Mouse (Mus musculus) testis, adult 10 weeks (tissue): ENCODE measurements around the gene Olfr99. TPM values are rescaled to one million over a fixed set of nuclear protein-coding genes. Genes with fewer than 3 reads are reported as not detected.

ENCODE experiments used
- polyA plus RNA-seq: library from polyadenylated mRNA; stranded (reverse); fragments of 350-450 nt; fragmentation: Illumina TruSeq; extraction: RNeasy Lipid Tissue Mini Kit (QIAGEN cat#74804); gene quantifications from one replicate; pipeline ENCODE4 v1.2.3, GENCODE M21; 2014; ENCODE audit warnings: low read depth, low replicate concordance

The Olfr99 gene
- not detected for polyA plus RNA-seq

GRCm38 (mm10) chr17:37283360-37283759, at the start of gene Olfr99:
Gene Olfr99 (minus strand): TSS chr17:37283460.

DNA sequence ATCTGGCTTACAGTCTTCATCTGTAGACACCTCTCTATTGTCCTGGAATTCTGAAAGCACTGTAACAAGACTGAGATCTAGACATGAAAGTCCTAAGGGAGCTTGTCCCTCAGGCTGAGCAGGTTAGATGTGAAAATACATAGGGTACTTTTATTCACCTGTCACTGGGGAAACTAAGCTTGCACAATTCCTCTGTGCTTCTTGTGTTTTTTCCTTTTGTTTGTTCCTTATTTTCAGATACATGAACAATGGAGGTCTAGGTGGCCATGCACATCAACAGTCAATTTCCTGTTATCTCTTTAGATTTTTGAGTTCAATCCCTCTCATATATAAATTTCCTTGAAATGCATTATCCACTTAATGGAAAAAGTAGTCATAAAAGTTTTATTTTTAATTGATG, 33.7 kb upstream of the Olfr99 start, which contains the start of gene Olfr102:
Gene Olfr102, minus strand, starts transcription at position 101 of the 400 bp plus-strand sequence.

DNA sequence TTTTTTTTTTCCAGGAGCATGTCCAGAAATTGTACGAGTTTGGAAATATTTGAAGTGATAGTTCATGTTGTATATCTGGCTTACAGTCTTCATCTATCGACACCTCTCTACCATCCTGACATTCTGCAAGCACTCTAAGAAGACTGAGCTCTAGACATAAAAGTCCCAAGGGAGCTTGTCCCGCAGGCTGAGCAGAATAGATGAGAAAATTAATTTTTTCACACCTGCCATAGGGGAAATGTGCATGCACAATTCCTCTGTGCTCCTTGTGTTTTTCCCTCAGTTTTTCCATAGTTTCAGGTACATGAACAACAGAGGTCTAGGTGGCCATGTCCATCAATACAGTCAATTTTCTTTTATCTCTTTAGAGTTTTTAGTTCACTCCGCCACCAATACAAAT, 21.0 kb upstream of the Olfr99 start, which contains the start of gene Olfr101:
Gene Olfr101, minus strand, starts transcription at position 101 of the 400 bp plus-strand sequence.

GRCm38 (mm10) chr17:37270058-37270701, 13.1 kb downstream of the Olfr99 start, which contains the start of gene H2-M3:
Gene H2-M3 (plus strand): TSS chr17:37270220.

GRCm38 (mm10) chr17:37263626-37264025, 19.6 kb downstream of the Olfr99 start, which contains the start of gene Olfr98:
Gene Olfr98 (minus strand): TSS chr17:37263749.

GRCm38 (mm10) chr17:37237230-37237629, 46.0 kb downstream of the Olfr99 start, which contains the start of gene Olfr97:
Gene Olfr97 (minus strand): TSS chr17:37237330.

Other genes starting within 250 kb of the Olfr99 start
- 10.9 TPM for gene Gabbr1, start 237.5 kb downstream of the Olfr99 start, polyA plus RNA-seq
- not detected for gene Olfr90, start 195.0 kb downstream of the Olfr99 start, polyA plus RNA-seq
- 0.07 TPM for gene Olfr91, start 185.2 kb downstream of the Olfr99 start, polyA plus RNA-seq
- gene Olfr92, start 163.4 kb downstream of the Olfr99 start, polyA plus RNA-seq, result not detected
- 0.90 TPM for gene Olfr93, start 122.0 kb downstream of the Olfr99 start, polyA plus RNA-seq
- not detected for gene Ubd, start 89.6 kb downstream of the Olfr99 start, polyA plus RNA-seq
- gene Olfr94, start 82.5 kb downstream of the Olfr99 start, polyA plus RNA-seq, result not detected
- not detected for gene Olfr95, start 70.3 kb downstream of the Olfr99 start, polyA plus RNA-seq
- gene Olfr96, start 63.3 kb downstream of the Olfr99 start, polyA plus RNA-seq, result not detected
- gene Olfr97, start 46.1 kb downstream of the Olfr99 start, polyA plus RNA-seq, result not detected
- not detected for gene Olfr98, start 19.7 kb downstream of the Olfr99 start, polyA plus RNA-seq
- gene H2-M3, start 13.2 kb downstream of the Olfr99 start, polyA plus RNA-seq, result 0.28 TPM
- not detected for gene Olfr101, start 20.9 kb upstream of the Olfr99 start, polyA plus RNA-seq
- gene Olfr102, start 33.6 kb upstream of the Olfr99 start, polyA plus RNA-seq, result 0.14 TPM
- not detected for gene Olfr103, start 56.2 kb upstream of the Olfr99 start, polyA plus RNA-seq
- not detected for gene Olfr104-ps, start 76.1 kb upstream of the Olfr99 start, polyA plus RNA-seq
- not detected for gene Olfr105-ps, start 95.6 kb upstream of the Olfr99 start, polyA plus RNA-seq
- gene Olfr106-ps, start 106.9 kb upstream of the Olfr99 start, polyA plus RNA-seq, result not detected
- not detected for gene Olfr107, start 115.8 kb upstream of the Olfr99 start, polyA plus RNA-seq
- not detected for gene Olfr108, start 162.0 kb upstream of the Olfr99 start, polyA plus RNA-seq
- not detected for gene Olfr109, start 175.5 kb upstream of the Olfr99 start, polyA plus RNA-seq
- not detected for gene H2-M2, start 200.1 kb upstream of the Olfr99 start, polyA plus RNA-seq
- not detected for gene Olfr110, start 209.0 kb upstream of the Olfr99 start, polyA plus RNA-seq
- gene Olfr111, start 224.6 kb upstream of the Olfr99 start, polyA plus RNA-seq, result not detected